In the genomic region with DNA sequence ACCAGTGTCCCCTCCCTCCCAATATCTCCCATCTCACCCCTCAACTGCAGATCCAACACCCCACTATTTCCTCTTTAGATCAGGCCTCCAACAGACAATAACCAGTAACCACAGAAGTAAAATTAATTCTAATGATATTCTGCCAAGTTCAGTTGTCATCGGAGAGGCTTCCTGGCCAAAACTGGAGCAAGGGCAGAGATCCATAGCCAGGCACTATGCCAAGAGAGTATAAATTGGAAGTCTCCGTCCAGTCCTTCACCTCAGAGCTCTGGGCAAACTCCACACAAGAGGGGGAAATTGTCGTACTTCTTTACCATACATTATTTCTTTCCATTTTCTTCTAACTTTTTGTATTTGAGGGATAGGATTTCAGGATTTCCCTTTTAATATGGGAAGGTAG, we compare ENCODE assay signal across 25 mouse cellular contexts.
DNase-seq lines count a peak whose midpoint lies in the region; ATAC-seq and TF ChIP-seq lines count a peak whose summit lies in the region.
"Had no signal": no experiment of that assay in that cellular context is flagged by ENCODE, and none has a peak within 500 bp of the region (broad histone marks: within the 10 kb centered on the region; RNA-seq: fewer than 3 reads in every experiment).

No protein-coding gene starts in this region.

- no peak overlapping the region for H3K9ac ChIP-seq in forebrain, embryonic 14.5 days (ENCODE audit: low read length)
- no peak overlapping the region for H3K9ac ChIP-seq in forebrain, postnatal 0 days
- H3K9ac ChIP-seq: hindbrain, embryonic 15.5 days; intestine, embryonic 15.5 days; midbrain, embryonic 12.5 days; neural tube, embryonic 12.5 days had no signal

- no peak overlapping the region for H3K4me3 ChIP-seq in forebrain, embryonic 14.5 days (ENCODE audit: low read depth, low read length)
- no peak overlapping the region for H3K4me3 ChIP-seq in forebrain, postnatal 0 days (ENCODE audit: low read depth, low read length)
- H3K4me3 ChIP-seq: forebrain, embryonic 10.5 days; hindbrain, embryonic 15.5 days; intestine, embryonic 15.5 days; midbrain, embryonic 12.5 days; neural tube, embryonic 12.5 days had no signal

- H3K4me2 ChIP-seq in forebrain, embryonic 14.5 days (ENCODE audit: low read length): no peak overlapping the region
- no peak overlapping the region for H3K4me2 ChIP-seq in forebrain, postnatal 0 days (ENCODE audit: low read depth)
- H3K4me2 ChIP-seq: hindbrain, embryonic 15.5 days; intestine, embryonic 15.5 days; liver, embryonic 11.5 days; midbrain, embryonic 12.5 days; neural tube, embryonic 12.5 days had no signal

- H3K36me3 ChIP-seq in forebrain, embryonic 14.5 days (ENCODE audit: control insufficient read depth, insufficient read depth, low read length): no peaks in the 10 kb centered on the region
- H3K36me3 ChIP-seq in forebrain, postnatal 0 days (ENCODE audit: insufficient read depth): no peaks in the 10 kb centered on the region
- H3K36me3 ChIP-seq: forebrain, embryonic 10.5 days; hindbrain, embryonic 15.5 days; intestine, embryonic 15.5 days; midbrain, embryonic 12.5 days; neural tube, embryonic 12.5 days had no signal

- TF ChIP-seq CTCF in forebrain, postnatal 0 days (IDR thresholded peaks at IDR 0.05; ENCODE audit: low read depth): no peak

- 83% methylated on average over 3 of the region's 3 CpGs for WGBS in forebrain, embryonic 14.5 days
- 75% methylated on average over 3 of the region's 3 CpGs for WGBS in forebrain, postnatal 0 days

- H3K27me3 ChIP-seq in forebrain, embryonic 14.5 days (replicated peaks; ENCODE audit: control insufficient read depth, insufficient read depth, low read length): no peaks in the 10 kb centered on the region
- no peaks in the 10 kb centered on the region for H3K27me3 ChIP-seq in forebrain, postnatal 0 days (ENCODE audit: insufficient read depth, low read length)
- H3K27me3 ChIP-seq: hindbrain, embryonic 15.5 days; intestine, embryonic 15.5 days; midbrain, embryonic 12.5 days; neural tube, embryonic 12.5 days had no signal

- ATAC-seq in forebrain, embryonic 14.5 days: no peak
- no peak for ATAC-seq in forebrain, postnatal 0 days
- ATAC-seq: intestine, embryonic 15.5 days had no signal

- no peaks in the 10 kb centered on the region for H3K9me3 ChIP-seq in forebrain, embryonic 14.5 days (replicated peaks; ENCODE audit: control insufficient read depth, low read length)
- no peaks in the 10 kb centered on the region for H3K9me3 ChIP-seq in forebrain, postnatal 0 days (ENCODE audit: low read length)
- H3K9me3 ChIP-seq: forebrain, embryonic 10.5 days; hindbrain, embryonic 15.5 days; intestine, embryonic 15.5 days; midbrain, embryonic 12.5 days; neural tube, embryonic 12.5 days had no signal

- DNase-seq in forebrain, embryonic 14.5 days (ENCODE audit: low spot score): peak; percentile 1
- no peak for DNase-seq in forebrain, postnatal 0 days
- peak; percentile 25 for DNase-seq in Muller cell, postnatal 12 days (ENCODE audit: inconsistent ontology term)
- peak; percentile 34 to 36 for DNase-seq in cerebellum, adult 18-20 months
- DNase-seq in cerebellum, postnatal 14 days: peak; percentile 76 to 81
- no peak for DNase-seq in kidney, adult 11 months
- DNase-seq in spleen, adult 12 weeks (ENCODE audit: low spot score): no peak
- DNase-seq: adrenal gland, adult 2 months; gastrocnemius, postnatal 25 days; heart, adult 18-20 months; heart, postnatal 4 days; kidney, adult 9 months; kidney, postnatal 14 days; lung, adult 18-20 months; lung, postnatal 14 days; retina, postnatal 1 day; right cerebral cortex, postnatal 4 days; thymus, adult 18-20 months; thymus, postnatal 4 days had no signal

- H3K27ac ChIP-seq in forebrain, embryonic 14.5 days (ENCODE audit: low read depth, low read length): no peak overlapping the region
- no peak overlapping the region for H3K27ac ChIP-seq in forebrain, postnatal 0 days (ENCODE audit: low read depth, low read length)
- H3K27ac ChIP-seq: forebrain, embryonic 10.5 days; hindbrain, embryonic 15.5 days; intestine, embryonic 15.5 days; midbrain, embryonic 12.5 days; neural tube, embryonic 12.5 days had no signal

- H3K4me1 ChIP-seq in forebrain, embryonic 14.5 days (ENCODE audit: control insufficient read depth, insufficient read depth, low read length): no peaks in the 10 kb centered on the region
- no peaks in the 10 kb centered on the region for H3K4me1 ChIP-seq in forebrain, postnatal 0 days (ENCODE audit: insufficient read depth)
- H3K4me1 ChIP-seq: forebrain, embryonic 10.5 days; hindbrain, embryonic 15.5 days; intestine, embryonic 15.5 days; midbrain, embryonic 12.5 days; neural tube, embryonic 12.5 days had no signal

Comparison
In these comparisons a context has a peak if more than half of its experiments do, and no peak if none do; other contexts are left out.
1. DNase-seq: peak in forebrain, embryonic 14.5 days (single experiment), Muller cell, postnatal 12 days (single experiment), cerebellum, adult 18-20 months (2 of 2) and cerebellum, postnatal 14 days (2 of 2); none in forebrain, postnatal 0 days (single experiment), kidney, adult 11 months (single experiment) and spleen, adult 12 weeks (single experiment).